Mouse (Mus musculus) liver, adult (tissue): ENCODE measurements around the gene Saa2.
"Not testable (repeated sequence)": the region's sequence is repeated elsewhere in the genome, so short reads cannot be mapped to it uniquely, and the experiment has no call there.

Source experiments
- GATA4 ChIP-seq: IDR thresholded peaks from 2 replicates; pipeline ENCODE4 v1.6.1; 2014; ENCODE audit warnings: mild to moderate bottlenecking, low read length; ENCODE audit not compliant: insufficient replicate concordance

Gene Saa2

DNA sequence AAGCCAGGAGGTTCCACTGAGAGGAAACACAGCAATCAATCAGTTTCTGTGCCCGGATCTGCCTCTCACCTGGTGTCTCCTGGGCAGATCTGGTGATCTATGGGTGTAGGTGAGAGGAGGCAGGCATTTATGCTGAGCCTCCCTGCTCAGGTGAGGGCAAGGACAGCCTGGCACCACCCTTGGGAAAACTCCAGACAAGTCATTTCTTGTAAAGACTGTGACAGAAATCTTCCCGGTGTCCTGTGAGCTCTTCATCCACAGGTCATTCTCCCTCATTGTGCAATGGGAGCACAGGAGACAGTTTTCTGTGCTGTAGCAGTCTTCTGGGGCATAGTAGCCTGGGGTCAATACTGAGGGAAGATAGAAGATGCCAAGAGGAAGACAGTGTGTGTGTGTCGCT is 8.7 kb upstream of the Saa2 start, which contains the start of gene Saa1:
Saa1 (minus strand) TSS at position 101 of the 400 bp plus-strand sequence.
- not testable (repeated sequence) for TF ChIP-seq GATA4

DNA sequence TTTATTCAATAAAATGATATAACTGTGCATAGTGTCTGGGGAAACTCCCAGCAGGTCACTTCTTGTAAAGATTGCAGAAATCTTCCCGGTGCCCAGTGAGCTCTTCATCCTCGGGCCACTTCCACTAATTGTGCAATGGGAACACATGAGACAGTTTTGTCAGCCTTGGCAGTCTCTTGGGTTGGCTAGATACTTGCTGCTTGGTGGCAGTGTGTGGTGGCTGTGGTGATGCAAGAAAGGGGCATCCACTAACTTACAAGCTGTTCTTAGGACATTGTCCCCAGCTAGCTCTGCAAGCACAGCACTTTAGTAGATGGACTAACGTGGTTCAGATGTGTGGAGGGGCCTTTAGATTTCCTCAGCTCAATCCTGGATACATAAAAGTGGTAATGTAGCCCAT is 5.8 kb upstream of the Saa2 start:
- no peak for TF ChIP-seq GATA4

DNA sequence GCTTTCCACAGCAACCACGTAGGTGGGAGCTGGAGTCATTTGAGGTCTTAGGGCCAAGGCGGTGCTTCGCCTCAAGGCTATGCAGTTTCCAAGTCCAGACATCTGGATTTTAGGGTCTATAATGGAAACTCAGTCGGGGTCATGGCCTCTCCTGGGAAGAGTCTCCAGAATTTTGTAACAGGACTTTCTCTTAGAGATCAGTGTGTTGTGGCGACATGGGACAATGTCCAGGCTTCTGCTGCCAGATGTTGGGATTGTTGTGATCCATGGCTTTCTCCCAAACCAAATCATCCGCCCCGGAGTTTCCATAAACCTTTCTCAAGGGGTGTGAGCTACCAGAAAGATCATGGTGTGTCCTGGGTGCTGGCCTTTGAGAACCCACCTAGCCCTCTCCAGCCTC is 5.2 kb upstream of the Saa2 start:
- TF ChIP-seq GATA4: no peak

DNA sequence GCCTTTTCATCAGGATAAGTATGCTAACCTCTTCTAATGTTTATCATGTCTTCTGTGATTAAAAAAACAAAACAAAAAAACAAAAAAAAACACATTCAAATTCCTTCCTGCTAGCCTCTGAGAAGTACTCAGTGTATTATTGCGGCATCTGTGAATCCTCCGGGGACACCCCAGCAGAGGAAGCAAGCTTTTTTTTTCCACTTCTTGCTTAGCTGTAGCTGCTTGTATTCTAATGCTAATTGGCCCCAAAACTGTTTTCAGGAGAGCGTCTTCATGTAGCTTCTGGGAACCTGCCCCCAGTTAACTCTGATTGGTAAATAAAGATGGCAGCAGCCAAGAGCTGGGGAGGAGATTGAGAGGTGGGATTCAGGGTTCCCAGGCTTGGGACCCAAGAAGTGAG is 3.1 kb upstream of the Saa2 start:
- no peak for TF ChIP-seq GATA4

DNA sequence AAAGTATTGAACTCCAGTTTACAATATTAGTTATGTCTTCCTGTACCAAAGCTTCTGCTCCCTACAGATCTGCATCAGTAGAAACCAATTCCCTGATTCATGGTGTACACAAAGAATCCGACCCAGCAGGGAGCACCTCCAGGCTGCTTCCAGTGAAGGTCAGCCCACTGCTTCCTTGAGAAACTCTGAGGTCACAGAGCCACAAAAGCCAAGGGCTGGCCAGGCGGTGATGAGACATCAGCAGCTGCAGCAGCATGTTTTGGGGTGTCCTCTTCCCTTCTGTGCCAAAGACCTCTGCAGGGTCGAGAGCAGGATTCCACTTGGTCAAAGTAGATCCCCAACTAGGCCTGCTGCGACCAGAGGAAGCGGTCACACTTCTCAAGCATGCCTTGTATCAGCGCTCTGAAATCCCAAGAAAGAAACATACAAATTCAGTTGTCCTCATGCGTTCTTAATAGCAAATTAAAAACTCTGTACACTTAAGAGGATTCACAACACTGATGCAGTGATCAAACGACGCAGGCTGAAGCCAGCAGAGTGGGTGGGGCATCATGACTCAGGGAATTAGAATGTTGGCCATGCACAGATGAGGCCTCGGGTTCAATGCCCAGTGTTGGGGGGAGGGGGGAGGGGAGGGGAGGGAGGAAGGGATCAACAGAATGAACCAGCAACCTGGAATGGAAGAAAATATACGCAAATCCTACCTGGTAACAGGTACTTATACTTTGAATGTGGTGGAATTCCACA is 9.6 kb downstream of the Saa2 start:
- TF ChIP-seq GATA4: no peak

DNA sequence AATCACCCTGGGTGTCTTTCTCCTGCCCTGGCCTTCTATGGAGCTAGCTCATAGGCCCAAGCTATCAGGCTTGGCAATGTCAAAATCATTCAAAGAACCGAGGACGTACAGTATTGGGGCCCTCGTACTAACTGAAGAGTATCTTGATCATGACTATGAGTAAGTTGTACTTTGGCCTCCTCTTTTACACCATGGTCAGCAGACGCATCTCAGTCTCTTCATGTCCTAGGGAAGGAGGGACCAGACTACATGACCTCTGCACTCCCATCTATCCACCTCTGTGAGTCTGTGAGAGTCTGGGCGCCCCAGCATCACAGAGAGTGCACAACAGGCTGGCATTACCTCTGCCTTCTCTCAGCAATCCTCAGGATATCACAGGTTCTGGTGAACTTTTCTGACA is 11.0 kb downstream of the Saa2 start:
- TF ChIP-seq GATA4: no peak

DNA sequence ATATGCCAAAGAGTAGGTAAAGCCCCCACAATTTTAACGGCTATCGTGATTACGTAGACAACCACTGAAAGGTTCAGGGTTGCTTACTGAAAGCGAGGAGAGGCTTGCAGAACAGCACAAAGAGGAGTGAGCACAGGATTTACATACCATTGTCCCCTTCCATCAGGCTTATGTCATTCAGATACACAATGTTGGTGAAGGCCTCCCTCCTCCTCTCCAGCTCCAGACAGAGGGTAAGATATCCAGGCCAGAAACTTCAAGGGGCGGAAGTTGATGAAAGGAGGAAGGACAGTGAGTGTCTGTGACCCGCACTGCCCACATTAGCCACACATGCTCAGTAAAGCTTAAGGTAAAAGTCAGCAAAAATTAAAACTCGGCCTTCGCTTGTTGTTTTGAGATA is 13.1 kb downstream of the Saa2 start:
- TF ChIP-seq GATA4: no peak

DNA sequence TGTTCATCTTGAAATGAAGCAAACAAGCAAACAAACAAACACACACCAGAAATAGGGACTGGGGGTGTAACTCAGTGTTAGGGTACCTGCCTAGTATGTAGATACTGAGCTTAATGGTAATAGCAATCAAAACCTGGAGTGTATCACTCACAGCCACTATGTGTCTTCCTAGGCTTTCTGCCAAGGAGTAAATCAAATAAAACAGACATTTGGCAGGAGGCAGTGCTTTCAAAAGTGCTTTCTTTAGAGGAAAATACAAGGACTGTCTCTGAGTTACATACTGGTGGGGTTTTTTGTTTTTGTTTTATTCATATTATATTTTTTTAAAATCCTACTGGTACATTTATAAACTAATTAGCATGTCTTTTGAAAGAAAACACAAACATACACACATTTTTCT is 15.8 kb downstream of the Saa2 start:
- TF ChIP-seq GATA4: no peak

DNA sequence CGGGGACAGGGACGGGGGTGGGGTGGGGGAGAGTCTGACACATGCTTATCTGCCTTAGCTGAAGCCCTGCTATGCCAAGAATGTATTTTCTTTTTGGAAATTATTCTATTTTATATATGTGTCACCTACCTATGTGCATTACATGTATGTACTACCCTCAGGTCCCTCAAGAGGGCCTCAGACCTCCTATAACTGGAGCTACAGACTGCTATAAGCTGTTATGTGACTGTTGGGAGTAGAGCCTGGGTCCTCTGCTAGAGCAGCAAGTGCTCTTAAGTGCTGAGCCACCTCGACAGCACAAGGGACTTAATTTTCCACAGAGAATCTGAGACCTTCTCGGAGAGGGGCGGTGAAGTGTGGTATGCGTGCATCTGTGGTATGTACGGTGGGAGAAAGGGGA is 16.9 kb downstream of the Saa2 start:
- TF ChIP-seq GATA4: no peak

DNA sequence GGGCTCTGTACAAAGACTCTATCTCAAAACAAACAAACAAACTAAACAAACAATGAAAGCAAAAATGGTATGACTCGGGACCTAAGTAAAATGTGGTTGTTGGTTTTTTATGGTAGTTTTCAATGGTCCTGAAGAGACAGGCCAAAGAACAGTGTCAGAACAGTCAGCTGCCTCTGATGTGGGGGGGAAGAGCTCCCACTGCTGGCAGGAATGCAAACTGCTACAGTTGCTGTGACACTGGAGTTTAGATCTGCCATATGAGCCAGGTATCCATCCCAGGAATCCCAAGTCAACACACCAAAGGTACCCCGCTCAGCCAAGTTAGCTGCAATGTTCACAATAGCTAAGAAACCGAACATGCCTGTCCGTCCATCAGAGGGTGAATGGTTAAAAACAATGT is 19.1 kb downstream of the Saa2 start:
- no peak for TF ChIP-seq GATA4

DNA sequence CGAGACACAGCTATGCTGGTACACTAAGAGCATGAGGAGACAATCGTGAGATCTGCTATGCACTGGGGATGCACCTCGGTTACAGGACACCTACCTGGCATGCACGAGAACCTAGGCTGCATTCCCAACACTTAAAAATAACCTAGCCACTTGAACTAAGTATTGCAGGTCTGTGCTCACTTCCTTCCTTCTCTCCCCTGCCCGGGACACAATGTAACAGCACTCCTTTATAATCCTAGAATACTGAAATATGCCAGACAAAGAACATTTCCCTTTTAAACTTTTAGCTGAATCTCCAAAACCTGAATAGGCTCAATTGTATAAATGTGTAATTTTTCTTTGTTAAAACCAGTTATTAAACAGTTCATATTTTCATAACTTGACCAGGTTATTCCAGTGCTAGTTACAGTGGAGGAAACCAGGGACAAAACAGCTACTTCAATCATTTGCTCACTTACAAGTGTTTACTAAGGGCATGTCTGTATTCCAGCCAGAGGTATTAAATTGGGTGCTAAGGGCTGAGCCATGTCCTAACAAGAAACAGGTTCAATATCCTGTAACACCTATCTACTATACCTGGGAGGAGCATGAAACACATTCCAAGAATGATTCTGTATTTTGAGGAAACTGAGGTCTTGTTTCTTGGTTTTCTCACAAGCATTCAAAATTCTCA is 37.7 kb downstream of the Saa2 start:
- no peak for TF ChIP-seq GATA4

DNA sequence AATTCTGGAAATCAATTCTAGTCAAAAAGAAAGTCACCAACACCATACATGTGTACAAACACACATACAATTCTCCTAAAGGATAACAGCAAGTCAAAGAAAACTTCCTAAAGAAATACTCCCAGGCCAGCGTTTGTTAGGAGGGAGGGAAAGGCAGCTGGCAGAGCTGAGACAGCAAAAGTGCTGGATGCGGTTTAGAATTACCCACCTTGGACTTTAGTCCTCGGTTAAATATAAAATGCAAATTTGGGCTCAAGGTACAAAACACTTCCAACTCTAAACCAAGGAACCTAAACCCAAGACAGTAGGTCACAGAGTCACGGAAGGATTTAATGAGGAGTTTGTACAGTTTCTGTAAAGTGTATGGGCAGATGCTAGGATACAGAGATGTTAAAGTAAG is 42.3 kb downstream of the Saa2 start:
- no peak for TF ChIP-seq GATA4

DNA sequence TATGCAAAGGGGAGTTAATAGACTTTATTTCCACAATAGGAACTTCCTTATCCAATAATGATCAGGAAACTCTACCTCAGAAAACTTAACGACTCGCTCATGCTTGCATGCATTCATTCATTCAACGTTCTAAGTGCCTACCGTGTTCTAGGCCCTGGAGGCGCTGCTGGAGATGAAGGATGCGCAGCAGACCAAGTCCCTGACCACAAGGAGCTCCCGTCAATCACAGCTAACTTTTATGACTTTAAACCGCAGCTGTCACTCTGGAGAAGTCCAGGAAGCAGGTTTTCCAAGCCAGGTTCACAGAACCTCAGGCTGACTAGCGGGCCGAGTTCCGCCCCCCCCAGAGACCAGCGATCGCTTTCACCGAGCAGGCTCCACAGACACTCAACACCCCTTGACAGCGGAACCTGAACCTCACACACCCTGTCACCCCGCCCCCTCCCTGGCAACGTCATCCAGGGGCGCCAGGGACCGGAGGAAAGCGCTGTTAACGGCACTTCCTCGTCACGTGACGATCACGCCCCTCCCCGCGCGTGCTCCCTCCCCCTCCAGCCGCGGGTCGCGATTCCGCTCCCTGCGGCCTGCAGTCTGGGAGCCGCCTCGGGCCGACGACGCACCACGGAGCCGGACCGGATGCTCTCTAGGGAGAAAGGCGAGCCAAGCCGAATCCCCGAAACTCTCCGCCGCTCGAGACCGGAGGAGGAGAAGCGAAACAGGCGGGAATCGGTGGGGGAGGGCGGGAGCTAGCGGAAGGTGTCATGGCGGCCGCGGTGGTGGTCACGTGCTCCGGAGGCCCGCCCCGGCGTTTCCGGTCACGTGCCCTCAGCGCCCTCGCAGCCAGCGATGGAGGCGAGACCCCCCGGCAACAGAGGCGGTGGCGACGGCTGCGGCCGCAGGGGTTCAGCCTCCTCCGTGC is 44.0 kb downstream of the Saa2 start, which contains the start of the genes Hps5 and Gtf2h1:
Hps5 (minus strand) TSS at position 778 of the 919 bp plus-strand sequence.
Gtf2h1 (plus strand) TSS at position 817 of the 919 bp plus-strand sequence.
- peak; percentile 62; the same call in 1 of the 2 replicates for TF ChIP-seq GATA4

DNA sequence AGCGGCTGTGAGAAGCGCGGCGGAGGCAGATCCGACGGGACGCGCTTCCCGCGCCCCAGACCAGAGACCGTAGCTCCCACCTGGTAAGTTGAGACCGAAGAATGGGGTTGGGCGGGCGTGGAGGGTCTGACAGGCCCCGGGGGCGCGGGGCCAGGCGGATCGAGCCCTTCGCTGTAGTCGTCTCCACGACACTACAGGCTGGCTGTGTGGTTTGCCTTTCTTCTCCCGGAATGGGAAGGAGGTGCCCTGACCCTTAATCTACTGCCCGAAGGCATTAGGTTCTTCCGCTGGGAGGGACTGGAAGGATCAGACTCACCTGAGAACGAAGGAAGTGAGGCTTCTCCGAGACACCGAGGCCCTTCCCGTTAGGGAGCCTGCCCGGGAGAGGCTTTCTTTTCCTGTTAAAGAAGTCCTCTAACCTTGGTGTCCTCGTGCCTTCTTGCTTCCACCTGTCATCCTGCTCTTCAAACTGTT is 44.7 kb downstream of the Saa2 start:
- TF ChIP-seq GATA4: no peak

DNA sequence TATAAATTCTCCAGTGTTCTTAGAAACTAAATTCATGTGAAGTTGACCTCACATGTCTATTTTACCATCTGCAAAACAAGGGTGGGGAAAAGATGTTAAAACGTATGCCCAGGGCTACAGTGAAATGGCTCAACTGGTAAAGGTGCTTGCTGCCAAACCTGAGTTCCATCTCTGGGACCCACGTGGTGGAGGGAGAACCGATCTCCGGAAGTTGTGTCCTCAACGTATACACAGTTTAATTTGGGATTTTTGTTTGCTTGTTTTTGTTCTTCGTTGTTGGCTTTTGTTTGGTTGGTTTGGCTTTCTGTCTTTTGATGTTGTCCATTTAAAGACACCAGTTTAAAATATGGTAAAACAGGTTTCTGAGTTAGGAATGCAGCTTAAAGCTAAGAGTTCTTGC is 45.2 kb downstream of the Saa2 start:
- no peak for TF ChIP-seq GATA4
